Mouse (Mus musculus) cerebellum, adult 2 months (tissue): ENCODE data around the gene Slc6a13. TPM values are rescaled to one million over a fixed set of nuclear protein-coding genes. Genes with fewer than 3 reads are reported as not detected.

Experiments used
- DNase-seq, 2 experiments: peaks; one replicate each; pipeline ENCODE4 v3.0.0; 2021
- H3K27ac ChIP-seq: fragments of 200-500 bp; 2 replicates; pipeline ENCODE4 v1.5.1; 2012; ENCODE audit warnings: low read length, control low read depth, inconsistent platforms; ENCODE audit not compliant: insufficient read depth
- H3K27me3 ChIP-seq: fragments of 200-500 bp; 2 replicates; pipeline ENCODE4 v1.6.1; 2012; ENCODE audit warnings: inconsistent platforms, mild to moderate bottlenecking, low read length, moderate library complexity; ENCODE audit not compliant: control insufficient read depth, insufficient read depth
- H3K4me1 ChIP-seq: fragments of 200-500 bp; 2 replicates; pipeline ENCODE4 v1.6.1; 2011; ENCODE audit warnings: low read length; ENCODE audit not compliant: control insufficient read depth, insufficient read depth
- H3K4me3 ChIP-seq: fragments of 200-500 bp; replicated peaks from 2 replicates; pipeline ENCODE3; 2011; ENCODE audit warnings: mild to moderate bottlenecking, low read depth, low read length, control low read depth; ENCODE audit not compliant: insufficient read depth
- CTCF ChIP-seq: fragments of 200-500 bp; IDR thresholded peaks from 2 replicates; pipeline ENCODE4 v1.5.1; 2011; ENCODE audit warnings: low read depth, mild to moderate bottlenecking, control low read depth, low read length, moderate library complexity, borderline replicate concordance; ENCODE audit not compliant: insufficient read depth
- POLR2A ChIP-seq: fragments of 200-500 bp; IDR thresholded peaks from 2 replicates; pipeline ENCODE4 v1.6.1; 2011; ENCODE audit warnings: low read length, control low read depth, borderline replicate concordance; ENCODE audit not compliant: insufficient read depth
- WGBS: fragments of 180-500 bp; shearing (Covaris S2); methylation state at CpG from one replicate; pipeline ENCODE4 v1.1.7; 2018; 5-methylcytosine and 5-hydroxymethylcytosine counted together
- polyA plus RNA-seq: library from polyadenylated mRNA; depleted of rRNA; stranded (reverse); fragments of >200 nt; gene quantifications from 2 replicates; pipeline ENCODE4 v1.2.3, GENCODE M21; 2012

Slc6a13 gene
- polyA plus RNA-seq, 1 experiment = 6.2 TPM

DNA sequence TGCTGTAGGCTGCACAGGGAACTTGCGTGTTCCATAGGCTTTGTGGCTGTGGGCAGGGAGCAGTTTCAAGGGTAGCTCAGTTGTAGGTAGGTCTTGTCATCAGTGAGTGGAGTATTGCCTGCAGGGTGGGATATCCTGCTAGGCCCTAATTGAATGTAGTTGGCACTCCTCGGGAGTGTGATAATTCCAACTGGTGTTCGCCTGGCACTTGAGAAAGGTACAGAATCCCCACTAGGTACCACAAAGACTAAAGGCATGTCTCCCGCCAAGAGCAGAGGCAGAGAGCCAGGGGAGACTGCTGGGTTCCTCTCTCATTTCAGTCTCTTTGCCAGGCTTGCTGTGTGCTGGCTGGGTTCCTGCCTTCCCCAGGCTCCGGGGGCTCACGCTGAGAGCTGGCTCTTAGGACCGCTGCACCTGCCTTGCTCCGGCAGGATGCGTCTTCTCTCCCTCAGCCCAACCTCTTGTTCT, 28.4 kb downstream of the Slc6a13 start:
- Histone ChIP-seq H3K4me1 (peaks cover 18% of the 10 kb centered on the region), H3K27ac (no peak overlapping the region), H3K4me3 (no peak overlapping the region), H3K27me3 (peaks cover 3% of the 10 kb centered on the region; the same call in 1 of the 2 replicates)
- no peak for TF ChIP-seq POLR2A
- WGBS = 10% methylated on average over 9 of the region's 9 CpGs
- peak; percentile 88 to 93 for DNase-seq

DNA sequence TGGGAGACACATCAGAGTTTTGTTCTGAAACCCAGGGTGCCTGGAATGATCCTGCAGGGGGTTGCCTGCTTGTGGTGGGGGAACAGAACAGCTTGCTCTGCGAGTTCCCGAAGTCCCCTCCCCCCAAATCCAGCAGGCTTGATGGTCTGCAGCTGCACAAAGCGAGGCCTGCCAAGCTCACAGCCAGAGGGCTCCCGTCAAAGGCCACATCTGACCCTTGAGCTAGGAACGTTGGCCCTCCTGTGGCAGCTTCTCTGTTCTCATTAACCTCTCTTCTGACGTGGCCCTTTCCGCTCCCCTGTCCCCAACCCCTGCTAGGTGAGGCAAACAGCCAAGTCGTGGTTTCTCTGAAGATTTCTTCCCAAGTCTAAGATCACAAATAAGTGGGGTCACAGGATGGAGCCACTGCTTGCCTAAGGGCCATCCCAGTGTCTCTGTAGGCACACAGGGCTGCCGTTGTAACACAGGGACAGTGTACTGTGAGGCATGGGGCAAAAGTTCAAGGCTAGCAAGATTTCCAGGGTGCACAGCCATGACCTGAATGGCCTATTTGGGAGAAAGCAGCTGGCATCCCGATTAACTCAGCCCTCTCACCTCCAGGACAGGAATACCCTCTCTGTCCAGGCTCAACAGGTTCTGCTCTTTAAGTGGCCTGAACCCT, 30.0 kb downstream of the Slc6a13 start:
- H3K27ac ChIP-seq = no peak overlapping the region
- 21% methylated on average over 10 of the region's 10 CpGs for WGBS
- H3K27me3 ChIP-seq = peaks cover 3% of the 10 kb centered on the region; the same call in 1 of the 2 replicates
- H3K4me3 ChIP-seq = no peak overlapping the region
- DNase-seq = peak in 1 of 2 experiments; percentile 36
- peaks cover 18% of the 10 kb centered on the region for H3K4me1 ChIP-seq
- TF ChIP-seq POLR2A (no peak), CTCF (no peak)

DNA sequence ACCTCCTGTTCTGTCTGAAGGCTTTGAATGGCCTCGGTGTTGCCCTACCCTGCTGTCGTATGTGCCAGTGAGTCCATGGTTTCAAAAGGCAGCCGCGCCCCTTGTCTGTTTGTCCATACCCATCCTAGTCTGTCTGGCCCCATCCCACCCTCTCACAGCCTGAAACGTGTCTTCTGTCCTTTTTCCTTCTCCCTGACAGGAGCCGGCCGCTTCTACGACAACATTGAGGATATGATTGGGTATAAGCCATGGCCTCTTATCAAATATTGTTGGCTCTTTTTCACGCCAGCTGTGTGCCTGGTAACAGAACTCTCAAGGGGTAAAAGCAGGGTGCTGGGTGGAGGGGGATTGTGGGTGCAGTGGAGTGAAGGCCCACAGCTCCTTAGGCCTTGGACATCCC, 35.8 kb downstream of the Slc6a13 start:
- 86% methylated on average over 9 of the region's 9 CpGs for WGBS
- TF ChIP-seq CTCF = no peak
- no peak for DNase-seq
- H3K4me3 ChIP-seq = no peak overlapping the region
- H3K27me3 ChIP-seq = peaks cover 1% of the 10 kb centered on the region; the same call in 1 of the 2 replicates
- H3K27ac ChIP-seq = no peak overlapping the region
- H3K4me1 ChIP-seq = no peaks in the 10 kb centered on the region

DNA sequence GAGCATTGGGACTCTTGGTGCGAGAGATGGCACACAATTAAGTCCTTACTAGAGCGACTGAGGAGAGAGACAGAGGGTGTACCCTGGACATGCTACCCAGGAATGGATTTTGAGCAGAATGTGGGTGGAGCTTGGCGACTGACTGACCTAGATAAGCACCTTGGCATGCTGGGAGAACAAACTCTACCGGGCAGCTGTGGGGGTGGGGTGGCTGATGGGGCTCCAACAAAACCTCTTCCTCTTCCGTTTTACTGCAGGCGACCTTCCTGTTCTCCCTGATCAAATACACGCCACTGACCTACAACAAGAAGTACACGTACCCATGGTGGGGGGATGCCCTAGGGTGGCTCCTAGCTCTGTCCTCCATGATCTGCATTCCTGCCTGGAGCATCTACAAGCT, 36.5 kb downstream of the Slc6a13 start:
- no peak for DNase-seq
- no peak overlapping the region for H3K4me3 ChIP-seq
- H3K4me1 ChIP-seq = no peaks in the 10 kb centered on the region
- no peak overlapping the region for H3K27ac ChIP-seq
- no peak for TF ChIP-seq POLR2A
- no peak for TF ChIP-seq CTCF
- no peaks in the 10 kb centered on the region; the same call in 1 of the 2 replicates for H3K27me3 ChIP-seq
- WGBS = 74% methylated on average over 8 of the region's 8 CpGs

DNA sequence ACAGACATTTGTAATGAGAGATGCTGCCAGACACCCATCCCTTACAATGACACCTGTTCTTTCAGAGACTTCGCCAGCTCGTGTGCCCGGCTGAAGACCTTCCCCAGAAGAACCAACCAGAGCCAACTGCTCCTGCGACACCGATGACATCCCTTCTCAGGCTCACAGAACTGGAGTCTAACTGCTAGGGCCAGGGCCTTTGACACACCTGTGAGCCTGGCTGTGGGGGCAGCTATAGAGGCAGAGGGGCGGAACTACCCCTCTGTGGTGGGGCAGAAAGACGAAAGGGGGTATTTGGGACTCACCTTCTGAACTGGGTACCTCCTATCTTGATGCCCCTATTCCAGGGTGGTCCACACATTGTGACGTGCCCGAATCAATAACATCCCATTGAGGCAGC, 37.2 kb downstream of the Slc6a13 start:
- no peak for TF ChIP-seq CTCF
- no peak for TF ChIP-seq POLR2A
- Histone ChIP-seq H3K4me3 (no peak overlapping the region), H3K27me3 (no peaks in the 10 kb centered on the region; the same call in 1 of the 2 replicates), H3K27ac (no peak overlapping the region), H3K4me1 (no peaks in the 10 kb centered on the region)
- WGBS = 65% methylated on average over 9 of the region's 9 CpGs
- DNase-seq = no peak

DNA sequence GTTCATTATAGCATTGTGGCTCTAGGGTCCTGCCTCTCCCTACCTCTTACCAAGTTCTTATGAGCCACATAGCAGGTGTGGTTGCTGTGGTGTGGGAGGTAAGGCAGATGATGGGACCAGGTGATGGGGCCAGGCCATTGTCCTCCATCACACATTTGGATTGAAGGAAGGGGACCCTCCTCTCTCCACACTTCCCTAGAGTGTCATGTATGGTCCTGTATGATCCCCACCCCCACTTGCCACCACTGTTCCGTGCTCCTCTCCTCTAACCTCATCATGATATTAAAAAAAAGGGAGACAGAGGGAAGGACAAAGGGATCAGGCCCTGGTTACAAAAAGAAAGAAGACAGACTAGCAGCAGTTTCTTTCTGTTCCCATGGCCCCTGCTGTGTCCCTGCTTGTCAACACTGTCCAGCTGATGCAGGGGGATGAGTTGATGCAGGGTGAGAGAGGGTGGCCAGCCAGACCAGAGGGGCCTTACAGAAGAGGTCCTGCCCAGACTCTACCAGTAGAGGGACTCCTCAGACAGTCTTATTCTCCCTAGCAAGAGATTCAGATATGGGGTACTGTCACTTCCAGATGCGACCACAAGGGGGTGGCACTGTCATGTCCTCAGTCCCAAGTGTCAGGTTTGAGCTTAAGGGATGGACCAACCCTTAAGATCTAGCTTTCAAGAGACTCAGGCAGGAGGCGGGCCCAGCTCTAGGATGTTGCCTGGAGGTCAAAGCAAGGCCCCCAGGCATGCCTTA, 37.9 kb downstream of the Slc6a13 start:
- TF ChIP-seq CTCF (peak; percentile 80), POLR2A (no peak)
- no peak overlapping the region for H3K4me3 ChIP-seq
- no peak overlapping the region for H3K27ac ChIP-seq
- H3K27me3 ChIP-seq = no peaks in the 10 kb centered on the region; the same call in 1 of the 2 replicates
- WGBS = 12% methylated on average over 3 of the region's 3 CpGs
- no peaks in the 10 kb centered on the region for H3K4me1 ChIP-seq
- peak; percentile 59 to 66 for DNase-seq

DNA sequence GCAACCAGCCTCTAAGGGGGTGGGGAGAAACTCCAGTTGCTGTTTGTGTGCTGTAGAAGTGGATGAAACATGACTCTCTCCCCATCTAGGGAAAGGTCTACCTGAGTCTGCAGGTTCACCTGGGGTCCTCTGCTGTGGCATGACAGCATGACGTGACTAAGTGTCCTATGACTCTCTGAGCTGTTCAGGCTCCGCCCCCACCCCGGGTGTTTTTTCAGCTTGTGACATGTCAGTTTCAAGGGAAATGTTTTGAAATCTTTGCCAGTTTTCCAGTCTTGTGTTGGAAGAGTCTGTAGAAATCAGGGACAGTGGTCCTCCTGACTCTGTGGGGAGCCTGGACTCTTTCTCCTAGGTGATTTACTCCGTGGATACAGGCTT, 38.5 kb downstream of the Slc6a13 start:
- Histone ChIP-seq H3K4me3 (no peak overlapping the region), H3K4me1 (no peaks in the 10 kb centered on the region), H3K27me3 (no peaks in the 10 kb centered on the region; the same call in 1 of the 2 replicates), H3K27ac (no peak overlapping the region)
- TF ChIP-seq POLR2A (no peak), CTCF (no peak)
- 41% methylated on average over 4 of the region's 4 CpGs for WGBS
- DNase-seq = no peak

DNA sequence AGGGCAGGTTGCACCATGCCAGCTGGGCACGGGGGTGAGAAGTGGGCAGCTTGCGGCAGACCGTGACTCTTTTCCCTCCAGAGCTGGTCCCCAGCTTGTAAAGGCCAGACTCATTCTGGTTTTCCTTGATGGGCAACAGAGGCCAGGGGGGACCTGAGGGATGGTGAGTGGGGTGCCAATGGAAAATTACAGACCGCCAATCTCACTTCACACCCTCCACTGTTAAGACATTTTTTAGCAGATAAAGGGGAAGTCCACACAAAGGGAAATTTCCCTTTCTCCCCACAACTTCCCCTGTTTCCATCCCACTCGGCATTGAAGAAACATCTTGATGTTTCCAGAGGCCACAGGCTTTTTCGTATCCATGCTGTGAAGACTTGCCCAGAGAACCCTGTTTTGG, 41.6 kb downstream of the Slc6a13 start:
- no peak for DNase-seq
- H3K4me3 ChIP-seq = no peak overlapping the region
- 75% methylated on average over 6 of the region's 6 CpGs for WGBS
- H3K27me3 ChIP-seq = no peaks in the 10 kb centered on the region; the same call in 1 of the 2 replicates
- TF ChIP-seq CTCF = no peak
- H3K27ac ChIP-seq = no peak overlapping the region
- no peaks in the 10 kb centered on the region for H3K4me1 ChIP-seq
